Mouse (Mus musculus) mouse embryonic stem cell (cell line): Measurements from ENCODE around the gene 6030408B16Rik.

Source experiments
- in situ Hi-C, 2 experiments: fragments of 300-500 bp; cut with MboI; formaldehyde crosslinking; loops; 1 replicate in 1 of 2; 3 replicates in 1 of 2; pipeline ENCODE4 v1.14.3; 2019 to 2020; ENCODE audit warnings: low sequenced_read_pairs in 2 of 2, low pct_unique_long_range_greater_than_20kb in 1 of 2, mixed read lengths in 1 of 2; ENCODE audit not compliant: unreplicated experiment in 1 of 2

6030408B16Rik gene

GRCm38 (mm10) chr15:101294028-101294894, 1.2 kb downstream of the 6030408B16Rik start:
- in situ Hi-C loops, result no loop called here

- in situ Hi-C loops, result no loop called here
Observed at GRCm38 (mm10) chr15:101295106-101295505, 2.1 kb downstream of the 6030408B16Rik start.

- in situ Hi-C loops, result no loop called here
Observed at GRCm38 (mm10) chr15:101295616-101296015, 2.6 kb downstream of the 6030408B16Rik start.

- in situ Hi-C loops, result no loop called here
Observed at GRCm38 (mm10) chr15:101296091-101296490, 3.1 kb downstream of the 6030408B16Rik start.

- in situ Hi-C loops, result no loop called here
Observed at GRCm38 (mm10) chr15:101297988-101298387, 5.0 kb downstream of the 6030408B16Rik start.

- in situ Hi-C loops, result no loop called here
Observed at GRCm38 (mm10) chr15:101298550-101298949, 5.5 kb downstream of the 6030408B16Rik start.

GRCm38 (mm10) chr15:101299480-101299960, 6.5 kb downstream of the 6030408B16Rik start:
- in situ Hi-C loops, result no loop called here

- in situ Hi-C loops, result no loop called here
Observed at GRCm38 (mm10) chr15:101300128-101300527, 7.1 kb downstream of the 6030408B16Rik start.

- in situ Hi-C loops, result no loop called here
Observed at GRCm38 (mm10) chr15:101302201-101302600, 9.2 kb downstream of the 6030408B16Rik start.

- in situ Hi-C loops, result no loop called here
Observed at GRCm38 (mm10) chr15:101303830-101304229, 10.8 kb downstream of the 6030408B16Rik start.

GRCm38 (mm10) chr15:101306459-101306858, 13.4 kb downstream of the 6030408B16Rik start:
- in situ Hi-C loops, result no loop called here

- in situ Hi-C loops, result no loop called here
Observed at GRCm38 (mm10) chr15:101308440-101309348, 15.7 kb downstream of the 6030408B16Rik start.

- in situ Hi-C loops, result no loop called here
Observed at GRCm38 (mm10) chr15:101309493-101309892, 16.5 kb downstream of the 6030408B16Rik start.

- in situ Hi-C loops, result no loop called here
Observed at GRCm38 (mm10) chr15:101311087-101311770, 18.2 kb downstream of the 6030408B16Rik start.

- in situ Hi-C loops, result no loop called here
Observed at GRCm38 (mm10) chr15:101312006-101312405, 19.0 kb downstream of the 6030408B16Rik start.

- in situ Hi-C loops, result no loop called here
Observed at GRCm38 (mm10) chr15:101315378-101315777, 22.4 kb downstream of the 6030408B16Rik start.

GRCm38 (mm10) chr15:101315832-101316231, 22.8 kb downstream of the 6030408B16Rik start:
- in situ Hi-C loops, result no loop called here

GRCm38 (mm10) chr15:101316279-101316912, 23.4 kb downstream of the 6030408B16Rik start:
- in situ Hi-C loops, result no loop called here
